Mouse (Mus musculus) megakaryocyte, embryonic 14.5 days (primary cell): ENCODE results near the gene Best1. TPM values are rescaled to one million over a fixed set of nuclear protein-coding genes. Genes with fewer than 3 reads are reported as not detected.
A peak's percentile ranks its signal among the peaks of the same experiment; 100 is the strongest.

ENCODE experiments used
- H3K27me3 ChIP-seq: replicated peaks from 2 replicates; pipeline ENCODE3; 2012; ENCODE audit warnings: inconsistent platforms
- H3K36me3 ChIP-seq: replicated peaks from 2 replicates; pipeline ENCODE3; 2012; ENCODE audit warnings: low read length, inconsistent platforms, mixed read lengths
- H3K4me1 ChIP-seq: 2 replicates; pipeline ENCODE4 v1.6.1; 2012; ENCODE audit warnings: inconsistent platforms
- H3K4me3 ChIP-seq: replicated peaks from 2 replicates; pipeline ENCODE3; 2012; ENCODE audit warnings: moderate library complexity, mild to moderate bottlenecking, inconsistent platforms
- H3K9me3 ChIP-seq: 2 replicates; pipeline ENCODE4 v1.6.1; 2012; ENCODE audit warnings: inconsistent platforms
- FLI1 ChIP-seq: IDR thresholded peaks from 2 replicates; pipeline ENCODE4 v1.6.1; 2012; ENCODE audit warnings: low read length, inconsistent platforms, mixed read lengths
- GATA1 ChIP-seq: IDR thresholded peaks from 3 replicates; pipeline ENCODE4 v1.6.1; 2012; ENCODE audit warnings: mixed read lengths, low read length, inconsistent platforms, borderline replicate concordance
- polyA plus RNA-seq: library from polyadenylated mRNA; stranded (reverse); fragments of >175 nt; gene quantifications from 2 replicates; pipeline ENCODE4 v1.2.3, GENCODE M21; 2012; ENCODE audit warnings: low replicate concordance; ENCODE audit not compliant: insufficient read depth

Gene Best1
- polyA plus RNA-seq, 1 experiment: not detected

DNA sequence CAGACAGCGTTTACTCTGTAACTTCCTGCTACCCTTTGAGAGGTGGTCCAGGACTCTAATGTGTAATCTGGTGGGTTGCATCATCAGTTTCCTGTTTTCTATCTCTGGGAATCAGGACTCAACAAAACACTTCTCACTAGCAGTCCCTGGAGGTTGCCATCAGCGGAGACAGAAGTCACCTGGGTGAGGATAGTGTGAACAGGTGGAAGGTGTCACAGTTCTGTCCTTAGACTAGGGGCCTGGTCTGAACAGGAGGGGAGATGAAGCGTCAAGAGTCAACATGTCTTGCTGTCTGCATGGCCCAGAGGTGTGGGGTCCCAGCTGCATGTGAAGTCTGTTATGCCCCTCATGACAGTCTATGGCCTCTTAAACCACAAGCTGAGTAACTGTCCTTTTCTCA is 48.5 kb downstream of the Best1 start:
- peaks cover 36% of the 10 kb centered on the region for H3K4me1 ChIP-seq
- TF ChIP-seq FLI1: no peak
- no peak for TF ChIP-seq GATA1

GRCm38 (mm10) chr19:9952390-9952789 is 49.0 kb downstream of the Best1 start:
- Histone ChIP-seq H3K36me3 (no peaks in the 10 kb centered on the region), H3K4me1 (peaks cover 33% of the 10 kb centered on the region), H3K4me3 (no peak overlapping the region), H3K27me3 (peaks cover 37% of the 10 kb centered on the region), H3K9me3 (peaks cover 39% of the 10 kb centered on the region)
- TF ChIP-seq FLI1 (no peak), GATA1 (no peak)

More for the DNA sequence above, 48.5 kb downstream of the Best1 start:
- peaks cover 35% of the 10 kb centered on the region for H3K27me3 ChIP-seq
- H3K36me3 ChIP-seq: no peaks in the 10 kb centered on the region
- peaks cover 36% of the 10 kb centered on the region for H3K9me3 ChIP-seq
- H3K4me3 ChIP-seq: peak overlapping the region; percentile 33

DNA sequence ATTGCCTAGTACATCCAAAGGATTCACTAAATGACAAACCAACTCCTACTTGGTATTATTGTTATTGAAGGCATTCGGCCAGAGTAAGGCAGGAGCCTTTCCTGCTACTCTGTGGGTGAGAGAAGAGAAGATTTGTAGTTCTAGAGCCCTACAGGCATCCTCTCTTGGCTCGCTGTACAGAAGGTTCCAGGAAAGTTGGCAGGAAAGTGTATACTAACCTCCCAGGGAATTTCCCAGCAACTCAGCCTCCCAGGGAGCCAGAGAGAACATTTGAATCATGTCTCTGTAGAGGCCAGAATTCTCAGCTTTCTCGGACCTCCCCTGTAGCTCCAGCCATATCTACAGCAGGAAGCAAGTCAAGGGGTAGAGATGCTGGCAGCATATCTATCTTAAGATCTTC is 54.4 kb downstream of the Best1 start:
- TF ChIP-seq FLI1 (no peak), GATA1 (no peak)
- Histone ChIP-seq H3K4me3 (no peak overlapping the region), H3K36me3 (no peaks in the 10 kb centered on the region), H3K4me1 (peaks cover 17% of the 10 kb centered on the region), H3K27me3 (peaks cover 61% of the 10 kb centered on the region), H3K9me3 (peaks cover 27% of the 10 kb centered on the region)

- no peak for TF ChIP-seq GATA1
- Histone ChIP-seq H3K9me3 (peaks cover 26% of the 10 kb centered on the region), H3K36me3 (no peaks in the 10 kb centered on the region), H3K4me1 (peaks cover 27% of the 10 kb centered on the region), H3K4me3 (no peak overlapping the region), H3K27me3 (peaks cover 69% of the 10 kb centered on the region)
Observed at GRCm38 (mm10) chr19:9945800-9946564, 55.5 kb downstream of the Best1 start.

DNA sequence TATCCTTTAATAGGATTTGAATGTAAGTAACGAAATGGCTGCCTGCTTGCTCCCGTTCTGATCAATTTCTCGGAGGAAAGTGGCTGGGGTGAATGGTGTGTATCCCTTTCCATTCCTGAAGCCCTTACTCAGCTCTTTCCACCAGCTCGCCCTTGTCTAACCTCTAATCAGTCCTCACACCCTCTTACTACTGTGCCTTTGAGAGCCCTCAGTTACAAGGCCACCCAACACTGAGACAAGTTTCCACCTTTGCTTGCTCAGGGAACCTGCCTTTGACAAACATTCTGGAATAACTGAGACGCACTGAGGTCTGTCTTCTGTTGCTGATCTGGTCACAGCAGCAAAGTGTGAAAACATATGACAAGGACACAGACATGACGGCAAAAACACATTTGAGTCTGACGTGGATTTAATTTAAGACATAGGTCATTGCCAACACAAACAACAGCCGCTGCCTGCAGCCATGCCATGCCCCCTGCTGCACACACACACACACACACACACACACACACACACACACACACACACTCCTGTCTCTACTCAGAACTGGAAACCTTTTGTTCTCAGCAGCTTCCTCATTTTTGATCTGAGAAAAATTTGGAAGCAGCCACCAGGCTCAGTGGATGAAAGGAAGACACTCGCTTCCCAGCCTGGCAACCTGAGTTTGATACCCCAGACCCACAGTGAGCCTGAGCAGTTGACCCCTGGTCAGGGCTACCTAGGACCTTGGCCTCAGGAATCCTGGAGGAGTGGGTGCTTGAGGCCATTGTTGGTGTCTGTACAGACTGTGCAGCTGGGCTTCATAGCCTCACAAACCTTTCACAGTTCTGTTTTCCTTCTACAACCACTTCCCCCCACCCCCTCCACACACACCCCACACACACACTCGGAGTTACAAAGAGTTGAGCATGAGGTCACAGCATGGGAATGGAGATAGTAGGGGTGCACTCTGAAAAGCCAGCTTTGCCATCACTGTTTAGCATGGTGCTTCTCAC is 58.6 kb downstream of the Best1 start:
- Histone ChIP-seq H3K9me3 (peaks cover 8% of the 10 kb centered on the region), H3K36me3 (no peaks in the 10 kb centered on the region), H3K4me1 (peaks cover 48% of the 10 kb centered on the region), H3K27me3 (peaks cover 92% of the 10 kb centered on the region), H3K4me3 (no peak overlapping the region)
- TF ChIP-seq FLI1: no peak
- no peak for TF ChIP-seq GATA1

- peaks cover 90% of the 10 kb centered on the region for H3K27me3 ChIP-seq
- H3K9me3 ChIP-seq: peaks cover 5% of the 10 kb centered on the region
- peaks cover 55% of the 10 kb centered on the region for H3K4me1 ChIP-seq
- no peak overlapping the region for H3K4me3 ChIP-seq
- H3K36me3 ChIP-seq: no peaks in the 10 kb centered on the region
- TF ChIP-seq FLI1 (no peak), GATA1 (no peak)
Observed at GRCm38 (mm10) chr19:9941809-9942208, 59.6 kb downstream of the Best1 start.

DNA sequence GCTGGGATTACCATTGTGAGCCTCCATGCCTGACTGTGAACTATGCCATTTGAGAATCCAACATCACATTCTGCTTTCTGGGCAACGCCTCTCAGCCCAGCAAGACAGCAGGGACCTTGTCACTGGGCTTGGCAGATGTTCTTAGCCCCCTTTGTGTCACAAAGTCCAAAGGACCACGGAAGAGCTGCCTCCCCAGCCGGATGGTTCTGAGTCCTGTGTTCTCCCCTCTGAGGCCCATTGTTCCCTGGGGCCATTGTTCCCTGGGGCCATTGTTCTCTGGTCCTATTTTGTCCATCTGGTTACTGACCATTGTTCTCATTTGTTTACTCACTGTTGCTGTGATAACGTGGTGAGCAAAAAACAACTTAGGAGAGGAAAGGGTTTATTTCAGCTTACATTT is 60.5 kb downstream of the Best1 start:
- Histone ChIP-seq H3K4me1 (peaks cover 58% of the 10 kb centered on the region), H3K4me3 (no peak overlapping the region), H3K9me3 (peaks cover 5% of the 10 kb centered on the region), H3K27me3 (peaks cover 91% of the 10 kb centered on the region), H3K36me3 (no peaks in the 10 kb centered on the region)
- no peak for TF ChIP-seq FLI1
- TF ChIP-seq GATA1: no peak

- no peak for TF ChIP-seq FLI1
- TF ChIP-seq GATA1: no peak
- Histone ChIP-seq H3K9me3 (peaks cover 5% of the 10 kb centered on the region), H3K27me3 (peaks cover 93% of the 10 kb centered on the region), H3K36me3 (no peaks in the 10 kb centered on the region), H3K4me3 (no peak overlapping the region), H3K4me1 (peaks cover 66% of the 10 kb centered on the region)
Observed at GRCm38 (mm10) chr19:9939841-9940240, 61.6 kb downstream of the Best1 start.

DNA sequence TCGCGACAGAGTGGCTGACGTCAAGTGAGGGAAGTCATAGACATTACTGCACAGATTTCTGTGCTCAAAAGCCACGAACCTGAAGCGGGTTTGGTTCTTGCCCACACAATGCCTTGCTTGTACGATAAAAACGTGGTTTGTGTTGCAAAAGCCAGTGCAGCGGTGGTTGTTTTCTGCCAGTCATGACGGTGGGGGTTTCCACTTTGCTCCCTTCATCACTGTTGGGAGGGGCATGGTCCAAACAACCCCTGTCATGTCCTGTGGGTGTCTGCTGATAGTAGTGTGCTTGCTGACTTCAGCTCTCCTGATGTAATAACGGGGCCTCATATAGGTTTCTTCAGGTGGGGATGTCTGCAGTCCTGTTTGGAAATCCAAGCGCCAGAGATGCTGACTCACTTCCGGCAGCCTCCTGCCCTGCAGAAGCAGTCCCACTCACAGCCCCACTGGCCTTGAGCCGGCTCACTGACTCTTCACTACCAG is 62.6 kb downstream of the Best1 start:
- Histone ChIP-seq H3K36me3 (no peaks in the 10 kb centered on the region), H3K4me1 (peaks cover 68% of the 10 kb centered on the region), H3K4me3 (peak overlapping the region; percentile 86)

More for the DNA sequence above, 62.6 kb downstream of the Best1 start:
- Histone ChIP-seq H3K27me3 (peaks cover 89% of the 10 kb centered on the region), H3K9me3 (peaks cover 5% of the 10 kb centered on the region)
- TF ChIP-seq FLI1 (peak; percentile 5; the same call in 1 of the 2 replicates), GATA1 (peak; percentile 6; the same call in 1 of the 3 replicates)
